Mouse (Mus musculus) liver, embryonic 11.5 days (tissue): ENCODE data around the gene Tex52. TPM values are rescaled to one million over a fixed set of nuclear protein-coding genes. Genes with fewer than 3 reads are reported as not detected.
"Not testable (repeated sequence)": the region's sequence is repeated elsewhere in the genome, so short reads cannot be mapped to it uniquely, and the experiment has no call there.

Source experiments
- ATAC-seq: fragments of 200-750 bp; cut with Nextera tagmentation; replicated peaks from 2 replicates; pipeline ENCODE4 v1.8.0; 2017; ENCODE audit warnings: moderate number of reproducible peaks, mild to moderate bottlenecking, moderate TSS enrichment, moderate library complexity; ENCODE audit not compliant: low FRiP score
- DNase-seq: peaks from one replicate; pipeline ENCODE4 v3.0.0-alpha.2; 2017; ENCODE audit warnings: low spot score
- H3K27ac ChIP-seq: fragments of 300-500 bp; sonication (generic); 2 replicates; pipeline ENCODE4 v1.5.1; 2014; ENCODE audit warnings: mild to moderate bottlenecking, low read depth, low read length, control low read depth
- H3K27me3 ChIP-seq: fragments of 300-500 bp; sonication (generic); replicated peaks from 2 replicates; pipeline ENCODE4 v1.6.1; 2014; ENCODE audit warnings: low read length, mixed read lengths; ENCODE audit not compliant: control insufficient read depth, insufficient read depth
- H3K36me3 ChIP-seq: fragments of 300-500 bp; sonication (generic); 2 replicates; pipeline ENCODE4 v1.6.1; 2014; ENCODE audit warnings: mild to moderate bottlenecking, low read length, moderate library complexity, mixed read lengths; ENCODE audit not compliant: control insufficient read depth, insufficient read depth
- H3K4me1 ChIP-seq: fragments of 300-500 bp; sonication (generic); replicated peaks from 2 replicates; pipeline ENCODE4 v1.6.1; 2014; ENCODE audit warnings: low read length, mixed read lengths; ENCODE audit not compliant: control insufficient read depth, insufficient read depth
- H3K4me2 ChIP-seq: fragments of 300-500 bp; sonication (generic); 2 replicates; pipeline ENCODE4 v1.6.1; 2014; ENCODE audit warnings: mild to moderate bottlenecking, control low read depth, moderate library complexity
- H3K4me3 ChIP-seq: fragments of 300-500 bp; sonication (generic); 2 replicates; pipeline ENCODE4 v1.5.1; 2014; ENCODE audit warnings: low read depth, low read length, control low read depth
- H3K9ac ChIP-seq: fragments of 300-500 bp; sonication (generic); 2 replicates; pipeline ENCODE4 v1.6.1; 2014; ENCODE audit warnings: low read depth, low read length, control low read depth
- H3K9me3 ChIP-seq: fragments of 300-500 bp; sonication (generic); 2 replicates; pipeline ENCODE4 v1.6.1; 2016; ENCODE audit warnings: low read length, inconsistent platforms, mixed read lengths; ENCODE audit not compliant: control insufficient read depth
- WGBS: fragments of 180-500 bp; shearing (Covaris S2); extraction: QIAGEN DNeasy Blood & Tissue Kit; methylation state at CpG from one replicate; pipeline ENCODE4 v1.1.7; 2014; 5-methylcytosine and 5-hydroxymethylcytosine counted together
- polyA plus RNA-seq: library from polyadenylated mRNA; unstranded; fragments of >200 nt; fragmentation: Nextera tagmentation; extraction: Ambion mirVana; gene quantifications from 2 replicates; pipeline ENCODE4 v1.2.1, GENCODE M21; 2014

Tex52 gene
- polyA plus RNA-seq, 1 experiment from 2014 or later: not detected

DNA sequence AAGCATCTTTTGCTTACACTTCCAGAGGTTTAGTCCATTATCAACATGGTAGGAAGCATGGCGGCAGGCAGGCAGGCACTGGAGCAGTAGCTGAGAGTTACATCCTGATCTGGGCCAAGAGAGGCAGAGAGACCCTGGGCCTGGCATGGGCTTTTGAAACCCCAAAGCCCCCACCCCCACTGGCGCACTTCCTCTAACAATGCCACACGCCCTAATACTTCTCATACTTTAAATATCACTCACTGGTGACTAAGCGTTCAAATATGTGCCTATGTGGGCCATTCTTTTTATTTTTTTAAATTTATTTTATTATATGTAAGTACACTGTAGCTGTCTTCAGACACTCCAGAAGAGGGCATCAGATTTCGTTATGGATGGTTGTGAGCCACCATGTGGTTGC lies 8.8 kb upstream of the Tex52 start:
- H3K4me1 ChIP-seq: peaks cover 7% of the 10 kb centered on the region
- ATAC-seq (no peak), DNase-seq (no peak)
- no peak overlapping the region for H3K4me3 ChIP-seq
- no peak overlapping the region for H3K4me2 ChIP-seq
- H3K9me3 ChIP-seq: no peaks in the 10 kb centered on the region
- peaks cover 36% of the 10 kb centered on the region for H3K36me3 ChIP-seq
- H3K27ac ChIP-seq: no peak overlapping the region
- H3K9ac ChIP-seq: no peak overlapping the region
- no peaks in the 10 kb centered on the region for H3K27me3 ChIP-seq
- 85% methylated on average over 5 of the region's 5 CpGs for WGBS

DNA sequence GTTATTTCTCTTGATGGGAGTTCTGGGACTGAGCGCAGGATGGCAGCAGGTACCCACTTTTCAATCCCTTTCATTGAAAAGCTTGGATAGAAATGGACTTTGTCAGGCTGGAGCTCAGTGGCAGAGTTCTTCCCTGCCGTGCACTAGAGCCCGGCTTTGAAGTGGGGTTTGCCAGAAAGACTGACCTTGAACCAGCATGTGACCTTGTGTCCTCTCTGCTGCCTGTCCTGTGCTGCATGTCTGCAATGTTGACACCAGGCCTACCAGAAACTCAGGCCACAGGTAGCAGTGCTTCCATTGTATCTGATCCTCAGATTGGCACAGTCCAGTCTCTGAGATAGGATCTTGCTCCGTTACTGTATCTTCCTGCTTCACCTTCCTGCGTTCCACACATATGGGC lies 5.2 kb upstream of the Tex52 start:
- no peak overlapping the region for H3K9ac ChIP-seq
- DNase-seq (no peak), ATAC-seq (peak; percentile 29; the same call in 1 of the 2 replicates)
- no peaks in the 10 kb centered on the region for H3K27me3 ChIP-seq
- WGBS: 81% methylated on average over 5 of the region's 5 CpGs
- no peak overlapping the region for H3K27ac ChIP-seq
- no peaks in the 10 kb centered on the region for H3K9me3 ChIP-seq
- H3K4me2 ChIP-seq: no peak overlapping the region
- H3K36me3 ChIP-seq: peaks cover 64% of the 10 kb centered on the region
- H3K4me1 ChIP-seq: no peaks in the 10 kb centered on the region
- H3K4me3 ChIP-seq: no peak overlapping the region

DNA sequence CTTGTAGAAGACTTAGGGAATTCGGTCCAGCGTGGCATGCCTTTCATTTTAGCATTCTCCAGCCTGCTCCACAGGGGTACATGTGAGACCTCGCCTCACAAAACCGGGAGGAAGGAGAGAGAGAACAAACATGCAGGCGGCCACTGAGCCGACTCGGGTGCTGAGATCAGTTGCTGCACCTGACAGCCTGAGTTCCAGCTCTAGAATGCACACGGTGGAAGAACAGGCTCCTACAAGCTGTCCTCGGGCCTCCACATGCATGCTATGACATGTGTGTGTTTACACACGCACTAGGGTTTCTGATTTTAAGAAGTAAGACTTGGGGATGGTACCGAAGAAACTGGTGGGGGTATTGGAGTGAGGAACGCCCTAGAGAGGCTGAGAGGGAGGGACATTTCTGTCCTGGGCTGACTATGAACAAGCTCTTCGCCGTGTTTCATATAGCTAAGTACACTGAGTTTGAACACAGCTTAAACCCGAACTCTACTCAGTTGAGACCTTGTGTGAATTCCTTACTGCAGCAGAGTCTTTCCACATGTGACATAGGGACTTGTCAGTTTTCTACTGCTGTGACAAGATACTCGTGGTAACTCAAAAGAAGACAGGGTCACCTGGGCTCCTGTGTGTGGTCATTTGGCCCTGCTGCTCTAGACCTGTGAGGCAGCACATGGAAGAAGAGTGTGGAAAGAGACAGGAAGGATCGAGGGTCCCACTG lies 1.3 kb downstream of the Tex52 start:
- no peak for DNase-seq
- Histone ChIP-seq H3K27me3 (no peaks in the 10 kb centered on the region), H3K4me2 (no peak overlapping the region), H3K4me1 (no peaks in the 10 kb centered on the region), H3K9ac (no peak overlapping the region), H3K36me3 (peaks cover 28% of the 10 kb centered on the region), H3K9me3 (no peaks in the 10 kb centered on the region), H3K4me3 (no peak overlapping the region), H3K27ac (no peak overlapping the region)
- 86% methylated on average over 17 of the region's 17 CpGs for WGBS
- no peak for ATAC-seq

DNA sequence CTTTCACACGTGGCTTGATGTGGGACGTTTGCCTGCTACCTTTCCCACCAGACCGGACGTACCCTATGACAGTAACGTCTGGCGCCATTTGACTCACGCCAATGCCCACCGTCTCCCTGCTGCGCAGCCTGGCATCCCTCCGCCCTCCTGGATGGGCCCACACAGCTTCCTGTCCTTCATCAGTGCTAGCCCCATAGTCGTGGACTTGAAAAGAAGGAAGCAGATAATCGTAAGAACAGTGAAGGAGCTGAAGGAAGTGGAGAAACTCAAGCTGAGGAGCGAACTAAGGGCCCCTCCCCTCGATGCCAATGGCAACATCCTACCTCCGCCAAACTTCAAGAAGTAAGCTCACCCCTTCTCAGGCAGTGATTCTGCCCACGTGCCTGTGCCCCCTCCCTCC lies 4.4 kb downstream of the Tex52 start:
- no peaks in the 10 kb centered on the region for H3K9me3 ChIP-seq
- peaks cover 3% of the 10 kb centered on the region; the same call in 1 of the 2 replicates for H3K36me3 ChIP-seq
- no peak overlapping the region for H3K9ac ChIP-seq
- DNase-seq (no peak), ATAC-seq (no peak)
- no peak overlapping the region for H3K4me3 ChIP-seq
- H3K4me2 ChIP-seq: no peak overlapping the region
- WGBS: 72% methylated on average over 16 of the region's 16 CpGs
- no peak overlapping the region for H3K27ac ChIP-seq
- no peaks in the 10 kb centered on the region for H3K27me3 ChIP-seq
- H3K4me1 ChIP-seq: no peaks in the 10 kb centered on the region

DNA sequence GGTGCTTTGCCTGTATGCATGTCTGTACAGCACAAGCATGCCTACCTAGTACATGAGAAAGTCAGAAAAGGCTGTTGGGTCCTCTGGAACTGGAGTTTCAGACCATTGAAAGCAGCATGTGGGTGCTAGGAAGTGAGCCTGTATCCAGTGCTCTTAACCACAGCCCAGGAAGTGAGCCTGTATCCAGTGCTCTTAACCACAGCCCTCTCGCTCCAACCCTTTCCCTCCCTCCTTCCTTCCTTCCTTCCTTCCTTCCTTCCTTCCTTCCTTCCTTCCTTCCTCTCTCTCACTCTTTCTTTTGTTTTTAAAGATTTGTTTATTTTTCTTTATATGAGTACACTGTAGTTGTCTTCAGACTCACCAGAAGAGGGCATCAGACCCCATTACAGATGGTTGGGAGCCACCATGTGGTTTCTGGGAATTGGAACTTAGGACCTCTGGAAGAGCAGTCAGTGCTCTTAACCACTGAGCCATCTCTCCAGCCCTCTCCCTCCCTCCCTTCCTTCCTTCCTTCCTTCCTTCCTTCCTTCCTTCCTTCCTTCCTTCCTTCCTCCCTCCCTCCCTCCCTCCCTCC lies 5.4 kb downstream of the Tex52 start:
- not testable (repeated sequence) for H3K36me3 ChIP-seq, H3K27ac ChIP-seq, ATAC-seq, DNase-seq, H3K9me3 ChIP-seq, H3K4me1 ChIP-seq, H3K9ac ChIP-seq, H3K4me2 ChIP-seq, H3K27me3 ChIP-seq, H3K4me3 ChIP-seq
- WGBS: 43% methylated on average over 1 of the region's 1 CpGs

DNA sequence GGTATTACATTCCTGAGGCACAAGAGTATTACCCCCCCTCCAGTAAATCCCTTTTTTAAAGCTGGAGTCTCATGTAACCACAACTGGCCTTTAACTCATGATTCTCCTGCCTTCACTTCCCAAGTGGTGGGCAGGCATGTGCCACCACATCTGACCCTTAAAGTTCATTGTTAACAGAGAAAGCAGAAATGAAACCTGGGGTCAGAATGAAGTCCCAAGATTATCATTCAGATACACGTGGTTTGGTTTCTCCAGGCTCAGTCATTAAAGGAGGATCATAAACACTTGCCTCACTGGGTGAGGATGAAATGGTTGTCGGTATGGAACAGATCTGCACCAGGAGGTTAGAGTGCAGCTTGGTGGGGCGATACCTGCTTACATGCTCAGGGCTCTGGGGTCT lies 6.0 kb downstream of the Tex52 start:
- H3K9me3 ChIP-seq: no peaks in the 10 kb centered on the region
- no peak overlapping the region for H3K4me2 ChIP-seq
- H3K27me3 ChIP-seq: no peaks in the 10 kb centered on the region
- ATAC-seq (no peak), DNase-seq (no peak)
- no peak overlapping the region for H3K9ac ChIP-seq
- H3K36me3 ChIP-seq: no peaks in the 10 kb centered on the region
- H3K27ac ChIP-seq: no peak overlapping the region
- WGBS: 68% methylated on average over 3 of the region's 3 CpGs
- no peak overlapping the region for H3K4me3 ChIP-seq
- no peaks in the 10 kb centered on the region for H3K4me1 ChIP-seq

DNA sequence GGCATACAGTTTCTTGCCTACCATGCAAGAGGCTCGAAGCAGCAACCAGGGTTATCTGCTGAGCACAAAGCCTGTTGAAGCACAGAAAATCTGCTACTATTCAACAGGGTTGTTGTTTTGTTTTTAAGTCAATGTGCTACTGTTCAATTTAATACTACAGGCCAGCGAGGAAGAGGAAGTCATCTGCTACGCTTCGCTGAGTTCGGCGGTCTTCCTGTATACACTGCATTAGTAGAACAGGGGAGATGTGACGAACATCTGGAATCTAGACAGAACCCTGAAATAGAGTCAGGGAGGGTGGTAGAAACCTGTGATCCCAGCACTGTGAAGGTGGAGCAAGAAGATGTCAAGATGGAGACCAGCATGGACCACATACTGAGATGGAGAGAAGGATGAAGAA lies 8.5 kb downstream of the Tex52 start:
- ATAC-seq (no peak), DNase-seq (no peak)
- Histone ChIP-seq H3K9ac (no peak overlapping the region), H3K4me2 (no peak overlapping the region), H3K9me3 (no peaks in the 10 kb centered on the region), H3K36me3 (no peaks in the 10 kb centered on the region), H3K27me3 (no peaks in the 10 kb centered on the region), H3K4me1 (no peaks in the 10 kb centered on the region), H3K4me3 (no peak overlapping the region), H3K27ac (no peak overlapping the region)
- WGBS: 76% methylated on average over 7 of the region's 7 CpGs

DNA sequence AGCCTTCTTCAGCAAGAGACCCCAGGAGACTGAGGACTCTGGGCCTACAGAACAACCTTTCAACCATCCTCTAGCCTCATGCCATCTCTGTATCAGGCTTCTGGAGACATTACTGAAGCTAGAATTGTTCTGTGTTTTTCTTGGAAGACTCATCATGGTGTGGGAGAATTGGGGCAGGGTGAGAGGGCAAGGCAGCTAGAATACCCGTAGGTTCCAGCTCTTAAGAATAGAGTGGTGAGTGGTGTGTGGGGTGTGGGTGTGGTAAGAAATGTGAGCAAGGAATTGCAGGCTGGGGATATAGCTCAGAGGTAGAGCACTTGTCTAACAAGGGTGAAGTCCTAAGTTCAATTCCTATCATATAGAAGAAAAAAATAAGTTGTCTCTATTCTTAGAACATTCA lies 9.8 kb downstream of the Tex52 start:
- Histone ChIP-seq H3K9ac (no peak overlapping the region), H3K4me2 (no peak overlapping the region), H3K4me1 (no peaks in the 10 kb centered on the region), H3K36me3 (no peaks in the 10 kb centered on the region), H3K27me3 (no peaks in the 10 kb centered on the region), H3K4me3 (no peak overlapping the region), H3K27ac (no peak overlapping the region), H3K9me3 (no peaks in the 10 kb centered on the region)
- DNase-seq (no peak), ATAC-seq (no peak)
- 71% methylated on average over 1 of the region's 1 CpGs for WGBS

DNA sequence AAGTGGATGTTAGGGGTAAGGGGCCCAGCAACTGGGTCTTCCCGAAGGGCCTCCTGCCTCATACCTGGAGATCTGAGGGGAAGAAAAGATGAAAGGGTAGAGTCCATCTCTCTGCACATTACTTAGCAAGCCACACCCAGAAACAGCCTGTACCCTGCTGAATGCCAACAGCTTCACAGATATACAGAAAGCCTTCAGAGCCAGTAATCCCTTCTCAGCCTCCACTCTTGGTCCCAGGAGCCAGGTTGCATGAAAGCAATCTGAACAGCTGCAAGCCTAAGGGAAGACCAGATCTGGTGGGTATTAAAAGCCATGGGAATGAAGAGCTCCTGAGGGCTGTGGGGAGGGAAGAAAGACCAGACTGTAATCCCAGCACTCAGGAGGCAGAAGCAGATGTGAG lies 13.9 kb downstream of the Tex52 start:
- Histone ChIP-seq H3K9ac (no peak overlapping the region), H3K36me3 (no peaks in the 10 kb centered on the region), H3K9me3 (no peaks in the 10 kb centered on the region), H3K4me1 (no peaks in the 10 kb centered on the region), H3K4me2 (no peak overlapping the region), H3K4me3 (no peak overlapping the region), H3K27ac (no peak overlapping the region), H3K27me3 (no peaks in the 10 kb centered on the region)
- WGBS: 80% methylated on average over 1 of the region's 1 CpGs
- DNase-seq (no peak), ATAC-seq (no peak)
